Mouse (Mus musculus) intestine, embryonic 14.5 days (tissue): ENCODE results near the gene Msantd3. TPM values are rescaled to one million over a fixed set of nuclear protein-coding genes. Genes with fewer than 3 reads are reported as not detected.

Experiments used
- ATAC-seq: fragments of 200-750 bp; cut with Nextera tagmentation; replicated peaks from 2 replicates; pipeline ENCODE4 v1.8.0; 2017; ENCODE audit warnings: low read depth, moderate number of reproducible peaks, moderate TSS enrichment, moderate library complexity; ENCODE audit not compliant: low FRiP score, low TSS enrichment
- DNase-seq: peaks from one replicate; pipeline ENCODE4 v3.0.0-alpha.2; 2018; ENCODE audit warnings: low spot score
- H3K27ac ChIP-seq: fragments of 300-500 bp; sonication (generic); 2 replicates; pipeline ENCODE4 v1.5.1; 2014; ENCODE audit warnings: low read depth, mild to moderate bottlenecking, control low read depth
- H3K27me3 ChIP-seq: fragments of 300-500 bp; sonication (generic); replicated peaks from 2 replicates; pipeline ENCODE4 v1.6.1; 2014; ENCODE audit warnings: low read length, control low read depth; ENCODE audit not compliant: control insufficient read depth, insufficient read depth
- H3K36me3 ChIP-seq: fragments of 300-500 bp; sonication (generic); 2 replicates; pipeline ENCODE4 v1.6.1; 2014; ENCODE audit warnings: low read length, control low read depth; ENCODE audit not compliant: control insufficient read depth, insufficient read depth
- H3K4me1 ChIP-seq: fragments of 300-500 bp; sonication (generic); replicated peaks from 2 replicates; pipeline ENCODE4 v1.6.1; 2014; ENCODE audit warnings: low read length, control low read depth, mixed read lengths; ENCODE audit not compliant: control insufficient read depth, insufficient read depth
- H3K4me2 ChIP-seq: fragments of 300-500 bp; sonication (generic); 2 replicates; pipeline ENCODE4 v1.6.1; 2014; ENCODE audit warnings: low read length
- H3K4me3 ChIP-seq: fragments of 300-500 bp; sonication (generic); 2 replicates; pipeline ENCODE4 v1.5.1; 2014; ENCODE audit warnings: low read depth, low read length, control low read depth, mixed read lengths
- H3K9ac ChIP-seq: fragments of 300-500 bp; sonication (generic); 2 replicates; pipeline ENCODE4 v1.6.1; 2014; ENCODE audit warnings: mild to moderate bottlenecking, low read length
- H3K9me3 ChIP-seq: fragments of 300-500 bp; sonication (generic); 2 replicates; pipeline ENCODE4 v1.6.1; 2016; ENCODE audit warnings: low read length, control low read depth; ENCODE audit not compliant: control insufficient read depth
- WGBS: fragments of 180-500 bp; shearing (Covaris S2); extraction: QIAGEN DNeasy Blood & Tissue Kit; methylation state at CpG from one replicate; pipeline ENCODE4 v1.1.7; 2014; 5-methylcytosine and 5-hydroxymethylcytosine counted together
- polyA plus RNA-seq: library from polyadenylated mRNA; unstranded; fragments of >200 nt; fragmentation: Nextera tagmentation; extraction: Ambion mirVana; gene quantifications from 2 replicates; pipeline ENCODE4 v1.2.1, GENCODE M21; 2014

Gene Msantd3
- 21.0 and 25.4 TPM in 2 replicates for polyA plus RNA-seq

DNA sequence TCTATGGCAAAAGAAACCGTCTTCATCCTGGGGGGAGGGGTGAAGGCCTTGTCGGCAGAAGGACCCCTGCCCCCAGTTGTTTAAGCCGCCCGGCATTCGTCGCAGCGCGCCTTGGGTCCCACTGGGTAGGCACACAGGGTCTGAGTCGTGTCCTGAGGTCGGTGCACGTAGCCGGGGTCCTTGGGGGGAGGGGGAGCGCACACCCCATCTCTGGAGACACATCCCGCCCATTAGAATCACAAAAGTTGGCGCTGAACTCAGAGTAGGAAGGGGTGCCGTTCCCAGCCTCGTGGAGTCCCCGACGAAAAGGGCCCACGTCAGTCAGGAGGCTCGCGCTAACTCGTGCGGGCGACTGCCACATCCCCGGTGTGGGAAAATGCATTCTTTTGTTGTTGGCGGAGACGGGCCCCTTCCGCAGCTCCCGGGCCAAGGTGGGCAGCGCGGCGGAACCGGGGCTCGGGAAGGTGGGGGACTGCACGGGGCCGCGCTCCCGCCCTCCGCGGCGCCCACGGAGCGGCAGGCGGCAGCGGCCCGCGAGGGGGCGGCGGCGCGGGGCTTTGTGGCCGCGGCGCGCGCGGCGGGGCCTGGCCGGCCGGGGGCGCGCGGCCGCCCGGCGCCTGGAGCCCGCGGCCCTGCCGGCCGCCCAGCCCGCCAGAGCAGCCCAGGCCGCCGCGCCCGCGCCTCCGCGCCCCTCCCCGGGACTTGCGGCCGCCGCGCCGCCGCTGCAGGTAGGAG lies at the start of gene Msantd3:
Gene Msantd3 (plus strand): TSS at position 95 of the 735 bp plus-strand sequence.
- Histone ChIP-seq H3K4me3 (peak within 1 kb of the TSS; percentile 73), H3K4me2 (peak within 1 kb of the TSS; percentile 77), H3K9ac (peak within 1 kb of the TSS; percentile 95), H3K27me3 (no peaks in the 10 kb centered on the region), H3K9me3 (no peaks in the 10 kb centered on the region), H3K4me1 (peaks cover 19% of the 10 kb centered on the region), H3K36me3 (no peaks in the 10 kb centered on the region; the same call in 1 of the 2 replicates), H3K27ac (peak within 1 kb of the TSS; percentile 92)
- ATAC-seq (peak; percentile 84), DNase-seq (peak; percentile 92)
- 0% methylated on average over 74 of the region's 86 CpGs for WGBS

- peak overlapping the region; percentile 8; the same call in 1 of the 2 replicates for H3K9ac ChIP-seq
These were observed 48.4 kb upstream of the Msantd3 start for GRCm38 (mm10) chr4:48491290-48491743.

DNA sequence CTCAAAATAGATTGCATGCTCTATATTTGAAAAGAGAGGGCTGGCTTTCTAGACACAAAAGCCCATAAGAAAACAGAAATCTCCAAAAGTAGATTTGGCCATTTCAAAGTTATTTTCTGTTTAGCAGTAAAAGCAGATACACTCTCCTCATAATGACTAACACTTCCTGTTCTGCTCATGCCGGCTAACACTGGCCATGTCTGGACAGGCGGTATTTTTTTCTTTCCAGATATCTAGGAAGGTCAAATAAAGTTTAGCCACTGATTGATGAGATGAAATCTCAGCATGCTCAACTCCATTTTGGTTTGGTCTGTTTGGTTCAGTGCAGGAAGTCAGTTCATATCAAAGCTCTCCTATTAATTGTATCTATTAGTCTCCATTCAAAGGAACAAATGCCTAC lies 47.2 kb upstream of the Msantd3 start:
- H3K36me3 ChIP-seq, result no peaks in the 10 kb centered on the region
- H3K27me3 ChIP-seq, result no peaks in the 10 kb centered on the region
- H3K4me2 ChIP-seq, result no peak overlapping the region
- no peak overlapping the region for H3K9ac ChIP-seq
- no peak overlapping the region for H3K4me3 ChIP-seq
- WGBS, result 37% methylated on average over 2 of the region's 2 CpGs
- H3K9me3 ChIP-seq, result no peaks in the 10 kb centered on the region
- no peak overlapping the region for H3K27ac ChIP-seq
- ATAC-seq (no peak), DNase-seq (no peak)
- H3K4me1 ChIP-seq, result 0 out of 2 replicates have a peak, but pooled peaks cover 6% of the 10 kb centered on the region

More at GRCm38 (mm10) chr4:48491290-48491743, 48.4 kb upstream of the Msantd3 start:
- Histone ChIP-seq H3K9me3 (no peaks in the 10 kb centered on the region), H3K27ac (no peak overlapping the region), H3K27me3 (no peaks in the 10 kb centered on the region), H3K4me1 (0 out of 2 replicates have a peak, but pooled peaks cover 6% of the 10 kb centered on the region), H3K4me3 (peak overlapping the region; percentile 13; the same call in 1 of the 2 replicates), H3K4me2 (peak overlapping the region; percentile 47), H3K36me3 (no peaks in the 10 kb centered on the region)
- ATAC-seq (0 out of 2 replicates have a peak, but pooled peaks have one; percentile 55), DNase-seq (peak; percentile 70)
- WGBS, result 4% methylated on average over 14 of the region's 14 CpGs

- H3K4me3 ChIP-seq, result no peak overlapping the region
- H3K36me3 ChIP-seq, result no peaks in the 10 kb centered on the region
- DNase-seq (no peak), ATAC-seq (no peak)
- WGBS, result 36% methylated on average over 2 of the region's 2 CpGs
- H3K4me1 ChIP-seq, result no peaks in the 10 kb centered on the region
- no peak overlapping the region for H3K9ac ChIP-seq
- H3K27ac ChIP-seq, result no peak overlapping the region
- no peaks in the 10 kb centered on the region for H3K27me3 ChIP-seq
- no peak overlapping the region for H3K4me2 ChIP-seq
- 0 out of 2 replicates have a peak, but pooled peaks cover 3% of the 10 kb centered on the region for H3K9me3 ChIP-seq
These were observed 28.9 kb upstream of the Msantd3 start for GRCm38 (mm10) chr4:48510861-48511260.

- H3K4me3 ChIP-seq, result no peak overlapping the region
- ATAC-seq (no peak), DNase-seq (no peak)
- H3K36me3 ChIP-seq, result no peaks in the 10 kb centered on the region
- H3K9me3 ChIP-seq, result no peaks in the 10 kb centered on the region
- H3K9ac ChIP-seq, result no peak overlapping the region
- H3K4me2 ChIP-seq, result no peak overlapping the region
- H3K27ac ChIP-seq, result no peak overlapping the region
- 88% methylated on average over 1 of the region's 1 CpGs for WGBS
- no peaks in the 10 kb centered on the region for H3K27me3 ChIP-seq
- no peaks in the 10 kb centered on the region for H3K4me1 ChIP-seq
These were observed 10.2 kb upstream of the Msantd3 start for GRCm38 (mm10) chr4:48529559-48529958.

GRCm38 (mm10) chr4:48531804-48532601 lies 7.7 kb upstream of the Msantd3 start:
- ATAC-seq, result no peak

DNA sequence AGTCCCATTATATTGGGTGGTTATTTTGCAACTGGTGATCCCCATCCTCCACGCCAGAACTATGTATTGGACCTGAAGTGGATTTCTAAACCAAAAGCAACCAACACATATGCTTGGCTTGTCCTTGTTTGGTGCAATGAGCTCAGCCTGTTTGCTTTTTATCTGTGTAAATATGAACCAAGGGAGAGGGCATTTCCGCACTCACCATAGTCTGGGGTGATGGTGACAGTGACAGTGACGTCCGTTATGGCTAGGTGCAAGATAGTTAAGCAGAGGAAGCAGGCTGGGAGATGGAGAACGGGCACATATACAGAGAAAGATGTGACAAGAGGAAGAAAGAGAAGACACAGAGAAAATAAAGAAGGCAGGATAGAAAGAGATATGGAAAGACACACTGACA lies 3.5 kb upstream of the Msantd3 start:
- Histone ChIP-seq H3K27ac (no peak overlapping the region), H3K4me2 (no peak overlapping the region), H3K4me3 (no peak overlapping the region), H3K4me1 (no peaks in the 10 kb centered on the region), H3K27me3 (no peaks in the 10 kb centered on the region), H3K36me3 (no peaks in the 10 kb centered on the region), H3K9ac (no peak overlapping the region), H3K9me3 (no peaks in the 10 kb centered on the region)
- DNase-seq (no peak), ATAC-seq (no peak)
- WGBS, result 72% methylated on average over 5 of the region's 5 CpGs

More at GRCm38 (mm10) chr4:48531804-48532601, 7.7 kb upstream of the Msantd3 start:
- Histone ChIP-seq H3K27me3 (no peaks in the 10 kb centered on the region), H3K4me3 (no peak overlapping the region), H3K9me3 (no peaks in the 10 kb centered on the region), H3K36me3 (no peaks in the 10 kb centered on the region), H3K9ac (no peak overlapping the region), H3K27ac (no peak overlapping the region), H3K4me1 (no peaks in the 10 kb centered on the region), H3K4me2 (no peak overlapping the region)
- 70% methylated on average over 11 of the region's 11 CpGs for WGBS
- no peak for DNase-seq

- Histone ChIP-seq H3K27me3 (no peaks in the 10 kb centered on the region), H3K4me3 (no peak overlapping the region), H3K27ac (no peak overlapping the region), H3K4me1 (peaks cover 5% of the 10 kb centered on the region), H3K4me2 (no peak overlapping the region), H3K36me3 (no peaks in the 10 kb centered on the region), H3K9me3 (no peaks in the 10 kb centered on the region), H3K9ac (no peak overlapping the region)
- 85% methylated on average over 5 of the region's 5 CpGs for WGBS
- ATAC-seq, result no peak
- DNase-seq, result no peak
These were observed 2.7 kb upstream of the Msantd3 start for GRCm38 (mm10) chr4:48537024-48537423.
